ENCODE assay signal across 9 mouse cellular contexts in the genomic region with DNA sequence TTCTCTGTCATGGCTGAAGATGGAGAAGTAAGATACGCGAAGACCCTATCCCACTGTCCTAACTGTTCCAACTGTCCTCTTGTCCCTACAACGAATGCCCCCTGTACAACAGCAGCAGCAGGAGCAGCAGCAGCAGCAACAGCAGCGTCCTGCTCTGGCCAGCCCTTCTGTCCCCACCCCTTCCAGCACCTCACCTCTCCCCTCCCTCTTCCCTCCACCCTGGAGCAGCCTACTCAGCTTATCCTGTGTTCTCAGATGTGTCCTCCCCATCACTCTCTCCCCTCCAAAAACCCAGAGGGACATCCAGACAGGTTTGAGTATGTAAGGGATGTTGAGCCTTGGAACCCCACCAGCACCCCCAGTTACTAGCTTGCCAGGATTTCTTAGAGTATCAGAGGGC. TPM values are rescaled to one million over a fixed set of nuclear protein-coding genes. Genes with fewer than 3 reads are reported as not detected.
DNase-seq lines count a peak whose midpoint lies in the region; ATAC-seq and TF ChIP-seq lines count a peak whose summit lies in the region.
"Had no signal": no experiment of that assay in that cellular context is flagged by ENCODE, and none has a peak within 500 bp of the region (broad histone marks: within the 10 kb centered on the region; RNA-seq: fewer than 3 reads in every experiment).

Gene Cnmd (minus strand): TSS at position 170 of the 400 bp plus-strand sequence.

- 0 out of 2 replicates have a peak within 1 kb of the TSS, but pooled peaks have one; percentile 16 for H3K9ac ChIP-seq in heart, embryonic 16.5 days (ENCODE audit: low read length)
- peak within 1 kb of the TSS; percentile 15; the same call in 1 of the 2 replicates for H3K9ac ChIP-seq in ES-E14 (ENCODE audit: insufficient read depth, low read depth, low read length, poor library complexity, severe bottlenecking)
- H3K9ac ChIP-seq in hindbrain, embryonic 11.5 days (ENCODE audit: low read depth, low read length): peak within 1 kb of the TSS; percentile 23; the same call in 1 of the 2 replicates

- H3K4me2 ChIP-seq in heart, embryonic 16.5 days (ENCODE audit: low read depth, low read length): peak within 1 kb of the TSS; percentile 64
- H3K4me2 ChIP-seq in hindbrain, embryonic 11.5 days (replicated peaks; ENCODE audit: low read depth, low read length): peak within 1 kb of the TSS; percentile 46

- ATAC-seq in heart, embryonic 16.5 days (replicated peaks; ENCODE audit: extremely low read depth, insufficient read depth, low FRiP score): no peak
- no peak for ATAC-seq in hindbrain, embryonic 11.5 days (ENCODE audit: low FRiP score)

- in situ Hi-C loops in ES-E14 (cut with MboI; ENCODE audit: low sequenced_read_pairs in 2 of 2, unreplicated experiment in 2 of 2): no loop called here

- no peaks in the 10 kb centered on the region for H3K9me3 ChIP-seq in heart, embryonic 16.5 days (replicated peaks; ENCODE audit: control insufficient read depth, low read length)
- H3K9me3 ChIP-seq in ES-E14 (ENCODE audit: control insufficient read depth, insufficient read depth, low read depth, low read length): no peaks in the 10 kb centered on the region
- no peaks in the 10 kb centered on the region for H3K9me3 ChIP-seq in hindbrain, embryonic 11.5 days (ENCODE audit: control insufficient read depth, low read length)

- H3K36me3 ChIP-seq in heart, embryonic 16.5 days (ENCODE audit: control insufficient read depth, insufficient read depth): no peaks in the 10 kb centered on the region
- no peaks in the 10 kb centered on the region for H3K36me3 ChIP-seq in ES-E14 (ENCODE audit: control insufficient read depth, insufficient read depth, low read length, poor library complexity, severe bottlenecking)
- no peaks in the 10 kb centered on the region for H3K36me3 ChIP-seq in hindbrain, embryonic 11.5 days (ENCODE audit: control insufficient read depth, insufficient read depth, low read length)
- no peaks in the 10 kb centered on the region for H3K36me3 ChIP-seq in macrophage (ENCODE audit: inconsistent target)

- peak within 1 kb of the TSS; percentile 32 for H3K4me3 ChIP-seq in heart, embryonic 16.5 days (ENCODE audit: low read length)
- peak within 1 kb of the TSS; percentile 44 to 58 for H3K4me3 ChIP-seq in ES-E14 (ENCODE audit: insufficient read depth in 1 of 2, low read depth in 1 of 2, low read length in 2 of 2, poor library complexity in 1 of 2, severe bottlenecking in 1 of 2)
- H3K4me3 ChIP-seq in hindbrain, embryonic 11.5 days (ENCODE audit: low read depth, low read length): peak within 1 kb of the TSS; percentile 12; the same call in 1 of the 2 replicates
- peak within 1 kb of the TSS; percentile 12; the same call in 1 of the 2 replicates for H3K4me3 ChIP-seq in macrophage (ENCODE audit: inconsistent target)

- DNase-seq in heart, adult 8-10 months (ENCODE audit: low spot score): no peak
- DNase-seq in ES-E14 (ENCODE audit: low read depth, low spot score): no peak
- DNase-seq in hindbrain, embryonic 11.5 days (ENCODE audit: low spot score): no peak
- no peak for DNase-seq in embryo, embryonic 9.5 days (ENCODE audit: extremely low spot score)
- no peak for DNase-seq in layer of hippocampus, adult 8-10 months (ENCODE audit: low spot score in 2 of 2)
- no peak for DNase-seq in spleen, postnatal 10 days (ENCODE audit: low spot score in 2 of 2)
- DNase-seq: cerebellum, adult 11-12 months had no signal

- peaks cover 5% of the 10 kb centered on the region; the same call in 1 of the 2 replicates for H3K27me3 ChIP-seq in heart, embryonic 16.5 days (ENCODE audit: control insufficient read depth, insufficient read depth, low read length)
- H3K27me3 ChIP-seq in hindbrain, embryonic 11.5 days (ENCODE audit: control insufficient read depth, insufficient read depth, low read length): no peaks in the 10 kb centered on the region

- H3K27ac ChIP-seq in heart, embryonic 16.5 days (ENCODE audit: low read length): no peak within 1 kb of the TSS
- H3K27ac ChIP-seq in ES-E14 (ENCODE audit: insufficient read depth, low read depth, low read length, poor library complexity, severe bottlenecking) (no peak within 1 kb of the TSS), macrophage (no peak within 1 kb of the TSS)
- H3K27ac ChIP-seq in hindbrain, embryonic 11.5 days (ENCODE audit: low read depth, low read length): no peak within 1 kb of the TSS

- 57% methylated on average over 4 of the region's 4 CpGs for WGBS in heart, embryonic 16.5 days
- WGBS in hindbrain, embryonic 11.5 days: 58% methylated on average over 4 of the region's 4 CpGs
- 77% methylated on average over 4 of the region's 4 CpGs for WGBS in macrophage (ENCODE audit: missing documents)

- no peaks in the 10 kb centered on the region for H3K4me1 ChIP-seq in heart, embryonic 16.5 days (ENCODE audit: control insufficient read depth, insufficient read depth, low read length)
- H3K4me1 ChIP-seq in ES-E14 (ENCODE audit: control insufficient read depth in 2 of 2, insufficient read depth in 2 of 2, low read length in 2 of 2, poor library complexity in 1 of 2): no peaks in the 10 kb centered on the region
- 0 out of 2 replicates have a peak, but pooled peaks cover 4% of the 10 kb centered on the region for H3K4me1 ChIP-seq in hindbrain, embryonic 11.5 days (replicated peaks; ENCODE audit: control insufficient read depth, insufficient read depth, low read length)

- no peaks in the 10 kb centered on the region for H3K79me2 ChIP-seq in macrophage (ENCODE audit: inconsistent target)

TF ChIP-seq in ES-E14, 5 proteins besides CTCF, POLR2A, EP300 and RAD21:
- TF ChIP-seq MAFK (IDR thresholded peaks at IDR 0.05; ENCODE audit: insufficient read depth, low read depth, low read length) (no peak), ZC3H11A (IDR thresholded peaks at IDR 0.05; ENCODE audit: borderline replicate concordance, low read depth, low read length) (no peak), CHD2 (IDR thresholded peaks at IDR 0.05; ENCODE audit: low read depth, low read length) (no peak), HCFC1 (IDR thresholded peaks at IDR 0.05; ENCODE audit: borderline replicate concordance, insufficient read depth, low read length) (no peak), ZNF384 (IDR thresholded peaks at IDR 0.05; ENCODE audit: low read depth, low read length) (no peak)

RNA-seq across cellular contexts. Expression of gene Cnmd, which starts in this region (rescaled TPM):
- polyA plus RNA-seq in heart, embryonic 16.5 days (2015; fragmentation: Nextera tagmentation; extraction: Ambion mirVana): 5.1 and 7.1 TPM in 2 replicates
- 1 to 10 TPM; 3.6 to 5.6 (median 4.0) TPM for total RNA-seq in heart, adult 8-10 months (2022)
- not detected in 2 replicates for total RNA-seq in ES-E14 (2012; rRNA removed)
- polyA plus RNA-seq in hindbrain, embryonic 11.5 days (2014; fragmentation: Nextera tagmentation; extraction: Ambion mirVana): 20.0 and 20.9 TPM in 2 replicates
- not detected for total RNA-seq in macrophage (2018; cell fraction: chromatin; rRNA removed)
- total RNA-seq in macrophage (2018; cell fraction: cytosol; rRNA removed): under 1 TPM in 1 of 26 experiments, not detected in 25; 0.18 TPM
- not detected for total RNA-seq in macrophage (2018; cell fraction: nucleus; rRNA removed)
- not detected in 3 replicates for polyA plus RNA-seq in macrophage (2018)
- total RNA-seq in layer of hippocampus, adult 8-10 months (2022): 1 to 10 TPM; 1.7 to 6.2 (median 3.7) TPM
